Mouse (Mus musculus): ENCODE measurements at regions not wholly inside any gene's neighbourhood (a gene's known extent, or its start where the extent isn't known, plus 50 kb on each side); places are given as distances from the start of the nearest gene placed in this dataset.

DNA sequence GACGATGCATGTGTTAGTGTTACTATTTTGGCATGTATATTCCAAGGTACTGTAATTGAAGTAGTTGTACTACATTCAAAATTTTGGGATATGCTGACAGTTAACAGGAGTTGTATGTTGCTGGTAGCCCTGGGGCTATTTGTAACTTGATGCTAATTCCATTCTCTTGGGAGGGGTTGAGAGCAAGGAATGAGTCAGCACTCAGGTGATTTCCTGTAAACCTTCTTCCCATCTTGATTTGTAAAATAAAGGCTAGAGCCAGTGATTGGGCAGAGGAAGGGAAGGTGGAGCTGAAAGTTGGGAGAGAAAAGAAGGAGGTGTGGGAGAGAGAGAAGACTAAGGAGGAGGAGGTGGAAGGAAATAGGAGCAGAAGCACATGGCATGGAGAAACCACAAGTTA, 838.2 kb upstream of the Alcam start:
- 66% methylated on average over 1 of the region's 1 CpGs for WGBS
- no peaks in the 10 kb centered on the region for H3K4me1 ChIP-seq (ENCODE audit: control insufficient read depth, insufficient read depth, low read length)
- ATAC-seq (ENCODE audit: low FRiP score, low read depth): no peak
- H3K27ac ChIP-seq (replicated peaks; ENCODE audit: low read depth, low read length): no peak overlapping the region
- H3K9ac ChIP-seq (ENCODE audit: low read depth, low read length, severe bottlenecking): no peak overlapping the region
- DNase-seq (ENCODE audit: low spot score): no peak
- no peak overlapping the region for H3K4me3 ChIP-seq (replicated peaks; ENCODE audit: low read length)
- no peak for TF ChIP-seq POLR2A (IDR thresholded peaks at IDR 0.05; ENCODE audit: borderline replicate concordance, extremely low read depth, insufficient read depth, insufficient read length)
- no peak overlapping the region for H3K4me2 ChIP-seq (replicated peaks; ENCODE audit: low read depth, low read length, severe bottlenecking)
- H3K36me3 ChIP-seq (ENCODE audit: control insufficient read depth, insufficient read depth, low read length): no peaks in the 10 kb centered on the region
- no peaks in the 10 kb centered on the region for H3K9me3 ChIP-seq (ENCODE audit: control insufficient read depth, low read length)
- no peaks in the 10 kb centered on the region for H3K27me3 ChIP-seq (ENCODE audit: control insufficient read depth, insufficient read depth, low read length)

DNA sequence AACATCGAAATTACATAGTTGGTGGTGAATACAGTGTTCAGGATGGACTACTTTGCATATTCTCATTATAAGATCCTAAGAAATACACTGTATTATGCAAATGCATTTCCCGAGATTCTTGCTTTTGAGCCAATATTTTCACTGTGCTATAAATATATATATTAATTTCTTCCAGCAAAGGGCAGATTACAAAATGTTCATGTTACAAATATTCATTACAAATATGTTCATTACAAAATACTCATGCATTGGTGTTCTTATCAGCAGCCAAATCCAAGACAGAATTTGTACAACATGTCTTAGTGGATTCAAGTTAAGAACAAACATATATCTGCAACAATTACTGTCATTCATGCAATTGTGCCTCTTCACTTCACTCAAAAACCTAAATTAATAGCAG, 828.1 kb upstream of the Alcam start:
- Histone ChIP-seq H3K36me3 (ENCODE audit: control insufficient read depth, insufficient read depth, low read length) (no peaks in the 10 kb centered on the region), H3K4me1 (ENCODE audit: control insufficient read depth, insufficient read depth, low read length) (no peaks in the 10 kb centered on the region), H3K4me2 (replicated peaks; ENCODE audit: low read depth, low read length, severe bottlenecking) (no peak overlapping the region), H3K4me3 (replicated peaks; ENCODE audit: low read length) (no peak overlapping the region), H3K27me3 (ENCODE audit: control insufficient read depth, insufficient read depth, low read length) (no peaks in the 10 kb centered on the region), H3K9me3 (ENCODE audit: control insufficient read depth, low read length) (no peaks in the 10 kb centered on the region), H3K27ac (replicated peaks; ENCODE audit: low read depth, low read length) (no peak overlapping the region), H3K9ac (ENCODE audit: low read depth, low read length, severe bottlenecking) (no peak overlapping the region)
- WGBS: 77% methylated on average over 2 of the region's 2 CpGs
- DNase-seq (ENCODE audit: low spot score): no peak
- no peak for TF ChIP-seq POLR2A (IDR thresholded peaks at IDR 0.05; ENCODE audit: borderline replicate concordance, extremely low read depth, insufficient read depth, insufficient read length)
- ATAC-seq (ENCODE audit: low FRiP score, low read depth): no peak

DNA sequence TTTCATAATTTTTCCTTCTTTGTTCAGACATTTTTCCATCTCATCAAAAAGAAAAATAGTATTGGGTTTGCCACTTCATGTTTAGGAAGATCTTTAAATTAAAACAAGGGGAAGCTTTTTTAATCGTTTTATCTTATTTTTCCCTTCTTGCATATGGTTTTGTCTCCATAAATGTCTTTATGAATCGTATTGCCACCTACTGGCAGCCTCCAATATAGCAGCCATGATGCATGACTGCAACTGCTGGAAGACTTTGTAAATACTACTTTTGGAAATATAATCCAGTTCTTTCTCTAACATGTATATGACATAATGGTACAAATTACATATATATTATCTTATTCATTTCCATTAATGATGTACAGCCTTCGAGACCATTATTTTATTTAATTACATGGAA, 812.2 kb upstream of the Alcam start:
- H3K27ac ChIP-seq (replicated peaks; ENCODE audit: low read depth, low read length): no peak overlapping the region
- peak; percentile 79 for DNase-seq (ENCODE audit: low spot score)
- H3K9ac ChIP-seq (ENCODE audit: low read depth, low read length, severe bottlenecking): no peak overlapping the region
- no peaks in the 10 kb centered on the region for H3K4me1 ChIP-seq (ENCODE audit: control insufficient read depth, insufficient read depth, low read length)
- no peak for TF ChIP-seq POLR2A (IDR thresholded peaks at IDR 0.05; ENCODE audit: borderline replicate concordance, extremely low read depth, insufficient read depth, insufficient read length)
- no peaks in the 10 kb centered on the region for H3K36me3 ChIP-seq (ENCODE audit: control insufficient read depth, insufficient read depth, low read length)
- WGBS: 17% methylated on average over 3 of the region's 3 CpGs
- H3K4me3 ChIP-seq (replicated peaks; ENCODE audit: low read length): no peak overlapping the region
- no peak for ATAC-seq (ENCODE audit: low FRiP score, low read depth)
- H3K27me3 ChIP-seq (ENCODE audit: control insufficient read depth, insufficient read depth, low read length): no peaks in the 10 kb centered on the region
- H3K9me3 ChIP-seq (ENCODE audit: control insufficient read depth, low read length): no peaks in the 10 kb centered on the region
- no peak overlapping the region for H3K4me2 ChIP-seq (replicated peaks; ENCODE audit: low read depth, low read length, severe bottlenecking)

DNA sequence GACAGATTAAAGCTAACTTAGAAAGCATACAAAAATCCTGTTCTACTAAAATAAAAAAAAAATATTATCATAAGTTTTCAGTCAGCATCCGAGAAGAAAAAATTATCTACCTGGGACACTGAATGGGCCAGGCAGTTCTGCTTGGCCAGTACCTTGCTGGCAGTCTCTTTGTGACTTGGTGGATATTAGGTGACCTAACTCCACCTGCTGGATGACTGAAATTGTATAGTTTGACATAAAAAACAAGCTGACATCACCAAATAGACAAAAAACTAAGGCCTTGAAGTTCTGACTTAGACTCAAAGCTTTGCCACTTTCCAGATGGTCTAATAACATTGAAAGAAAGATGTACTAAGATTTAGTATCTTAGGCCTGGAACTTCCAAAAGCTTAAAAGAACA, 791.5 kb upstream of the Alcam start:
- Histone ChIP-seq H3K27ac (replicated peaks; ENCODE audit: low read depth, low read length) (no peak overlapping the region), H3K4me1 (ENCODE audit: control insufficient read depth, insufficient read depth, low read length) (no peaks in the 10 kb centered on the region), H3K4me3 (replicated peaks; ENCODE audit: low read length) (no peak overlapping the region), H3K9me3 (ENCODE audit: control insufficient read depth, low read length) (no peaks in the 10 kb centered on the region), H3K4me2 (replicated peaks; ENCODE audit: low read depth, low read length, severe bottlenecking) (no peak overlapping the region), H3K36me3 (ENCODE audit: control insufficient read depth, insufficient read depth, low read length) (no peaks in the 10 kb centered on the region), H3K27me3 (ENCODE audit: control insufficient read depth, insufficient read depth, low read length) (no peaks in the 10 kb centered on the region), H3K9ac (ENCODE audit: low read depth, low read length, severe bottlenecking) (no peak overlapping the region)
- DNase-seq (ENCODE audit: low spot score) (no peak), ATAC-seq (ENCODE audit: low FRiP score, low read depth) (no peak)
- TF ChIP-seq POLR2A (IDR thresholded peaks at IDR 0.05; ENCODE audit: borderline replicate concordance, extremely low read depth, insufficient read depth, insufficient read length): no peak
- 63% methylated on average over 1 of the region's 1 CpGs for WGBS

DNA sequence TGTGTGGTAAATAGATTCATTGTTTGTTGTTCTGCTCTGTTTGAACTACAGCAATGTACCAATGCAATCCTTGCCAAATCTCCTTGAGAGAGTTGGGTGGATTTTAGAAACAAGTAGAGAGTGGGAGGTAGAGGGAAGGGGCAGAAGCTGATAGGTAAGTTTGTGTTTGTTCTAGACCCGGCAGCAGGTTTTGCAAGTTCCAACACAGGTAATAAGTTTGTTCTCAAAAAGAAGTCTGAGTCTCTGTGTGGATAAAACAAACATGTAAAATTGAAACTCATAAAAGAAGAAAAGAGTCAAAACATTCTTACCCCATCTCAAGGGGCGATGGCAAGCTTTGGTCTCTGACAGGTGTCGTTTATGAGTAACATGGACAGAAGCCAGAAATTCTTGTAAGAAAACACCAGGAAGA, 788.3 kb upstream of the Alcam start:
- WGBS: 47% methylated on average over 3 of the region's 3 CpGs
- no peak for DNase-seq (ENCODE audit: low spot score)
- Histone ChIP-seq H3K4me2 (replicated peaks; ENCODE audit: low read depth, low read length, severe bottlenecking) (no peak overlapping the region), H3K27me3 (ENCODE audit: control insufficient read depth, insufficient read depth, low read length) (no peaks in the 10 kb centered on the region), H3K4me1 (ENCODE audit: control insufficient read depth, insufficient read depth, low read length) (no peaks in the 10 kb centered on the region), H3K9ac (ENCODE audit: low read depth, low read length, severe bottlenecking) (no peak overlapping the region), H3K9me3 (ENCODE audit: control insufficient read depth, low read length) (no peaks in the 10 kb centered on the region), H3K4me3 (replicated peaks; ENCODE audit: low read length) (no peak overlapping the region), H3K27ac (replicated peaks; ENCODE audit: low read depth, low read length) (no peak overlapping the region), H3K36me3 (ENCODE audit: control insufficient read depth, insufficient read depth, low read length) (no peaks in the 10 kb centered on the region)
- no peak for ATAC-seq (ENCODE audit: low FRiP score, low read depth)
- TF ChIP-seq POLR2A (IDR thresholded peaks at IDR 0.05; ENCODE audit: borderline replicate concordance, extremely low read depth, insufficient read depth, insufficient read length): no peak

DNA sequence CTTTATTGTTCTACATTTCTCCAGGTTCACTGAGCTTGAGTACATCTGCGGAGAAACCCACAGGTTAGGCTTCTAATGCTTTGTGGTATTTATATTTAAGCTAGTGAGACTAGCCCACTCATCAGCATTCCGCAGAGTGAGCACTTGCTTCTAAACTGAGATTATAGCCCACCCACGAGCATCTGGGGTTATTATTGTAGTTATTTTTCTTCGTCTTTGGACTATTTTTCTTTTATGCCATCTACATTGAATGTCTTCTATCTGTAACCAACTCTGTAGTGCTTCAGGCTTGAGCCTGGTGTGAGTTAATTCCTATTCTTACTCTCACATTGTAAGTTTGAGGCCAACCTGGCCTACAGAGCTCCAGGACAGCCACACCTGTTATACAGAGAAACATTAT, 765.0 kb upstream of the Alcam start:
- WGBS: 79% methylated on average over 4 of the region's 4 CpGs
- H3K27me3 ChIP-seq (ENCODE audit: control insufficient read depth, insufficient read depth, low read length): no peaks in the 10 kb centered on the region
- no peaks in the 10 kb centered on the region for H3K9me3 ChIP-seq (ENCODE audit: control insufficient read depth, low read length)
- H3K4me3 ChIP-seq (replicated peaks; ENCODE audit: low read length): no peak overlapping the region
- DNase-seq (ENCODE audit: low spot score): no peak
- no peak overlapping the region for H3K4me2 ChIP-seq (replicated peaks; ENCODE audit: low read depth, low read length, severe bottlenecking)
- H3K27ac ChIP-seq (replicated peaks; ENCODE audit: low read depth, low read length): no peak overlapping the region
- ATAC-seq (ENCODE audit: low FRiP score, low read depth): no peak
- H3K9ac ChIP-seq (ENCODE audit: low read depth, low read length, severe bottlenecking): no peak overlapping the region
- H3K4me1 ChIP-seq (ENCODE audit: control insufficient read depth, insufficient read depth, low read length): no peaks in the 10 kb centered on the region
- TF ChIP-seq POLR2A (IDR thresholded peaks at IDR 0.05; ENCODE audit: borderline replicate concordance, extremely low read depth, insufficient read depth, insufficient read length): no peak
- H3K36me3 ChIP-seq (ENCODE audit: control insufficient read depth, insufficient read depth, low read length): no peaks in the 10 kb centered on the region

Data from limb, embryonic 14.5 days (tissue).